Mouse (Mus musculus): ENCODE measurements around the gene Mns1.

GRCm38 (mm10) chr9:72404446-72404845, 33.4 kb upstream of the Mns1 start:
- TF ChIP-seq CTCF (IDR thresholded peaks at IDR 0.05; ENCODE audit: borderline replicate concordance, insufficient read depth, low read length) (no peak), POLR2A (IDR thresholded peaks at IDR 0.05; ENCODE audit: low read depth, low read length) (no peak)
